Mouse (Mus musculus): Measurements from ENCODE around the gene Nudc.

GRCm38 (mm10) chr4:133536081-133536480, 9.7 kb downstream of the Nudc start:
- TF ChIP-seq CTCF (IDR thresholded peaks at IDR 0.05; ENCODE audit: borderline replicate concordance, extremely low read depth, insufficient read depth, insufficient read length) (no peak), POLR2A (IDR thresholded peaks at IDR 0.05; ENCODE audit: borderline replicate concordance, extremely low read depth, insufficient read depth, insufficient read length, poor library complexity, severe bottlenecking) (no peak)
